Mouse (Mus musculus) c-Kit-positive CD71-positive TER-119-positive erythroid progenitor cells, embryonic 14.5 days (primary cell): ENCODE measurements around the gene Cysrt1.

Experiments
- DNase-seq: peaks from one replicate; pipeline ENCODE4 v3.0.0-alpha.2; 2013; ENCODE audit warnings: low spot score

Gene Cysrt1

GRCm38 (mm10) chr2:25242101-25242506 lies at the start of gene Cysrt1, which contains the start of gene Rnf208:
TSS of gene Cysrt1 (minus strand) at chr2:25242452.
TSS of gene Rnf208 (plus strand) at chr2:25242255.
- DNase-seq = no peak

- no peak for DNase-seq
Measured at GRCm38 (mm10) chr2:25291184-25292053, 49.2 kb upstream of the Cysrt1 start.

GRCm38 (mm10) chr2:25290816-25291130 lies 48.5 kb upstream of the Cysrt1 start:
- no peak for DNase-seq

- DNase-seq = no peak
Measured at GRCm38 (mm10) chr2:25290101-25290815, 48.0 kb upstream of the Cysrt1 start.

GRCm38 (mm10) chr2:25289651-25290050 lies 47.4 kb upstream of the Cysrt1 start, which contains the start of gene Lrrc26:
TSS of gene Lrrc26 (plus strand) at chr2:25289915.
- DNase-seq = no peak

GRCm38 (mm10) chr2:25288734-25289345 lies 46.6 kb upstream of the Cysrt1 start:
- no peak for DNase-seq

GRCm38 (mm10) chr2:25287927-25288649 lies 45.8 kb upstream of the Cysrt1 start, which contains the start of gene Tmem210:
TSS of gene Tmem210 (plus strand) at chr2:25288145.
- no peak for DNase-seq

- DNase-seq = no peak
Measured at GRCm38 (mm10) chr2:25286837-25287636, 44.8 kb upstream of the Cysrt1 start.

- no peak for DNase-seq
Measured at GRCm38 (mm10) chr2:25286314-25286713, 44.1 kb upstream of the Cysrt1 start.

GRCm38 (mm10) chr2:25285551-25285950 lies 43.3 kb upstream of the Cysrt1 start:
- no peak for DNase-seq

- DNase-seq = peak; percentile 86
Measured at GRCm38 (mm10) chr2:25278928-25279882, 37.0 kb upstream of the Cysrt1 start.

GRCm38 (mm10) chr2:25273010-25273409 lies 30.8 kb upstream of the Cysrt1 start:
- no peak for DNase-seq

GRCm38 (mm10) chr2:25272515-25272914 lies 30.3 kb upstream of the Cysrt1 start:
- no peak for DNase-seq

GRCm38 (mm10) chr2:25271827-25272511 lies 29.7 kb upstream of the Cysrt1 start, which contains the start of the genes Ssna1 and Anapc2:
TSS of gene Ssna1 (minus strand) at chr2:25272438.
TSS of gene Anapc2 (plus strand) at chr2:25272478.
- peak; percentile 97 for DNase-seq

- no peak for DNase-seq
Measured at GRCm38 (mm10) chr2:25267746-25268309, 25.6 kb upstream of the Cysrt1 start.

GRCm38 (mm10) chr2:25267241-25267640 lies 25.0 kb upstream of the Cysrt1 start:
- DNase-seq = no peak

GRCm38 (mm10) chr2:25266720-25267119 lies 24.5 kb upstream of the Cysrt1 start:
- no peak for DNase-seq

GRCm38 (mm10) chr2:25265897-25266656 lies 23.8 kb upstream of the Cysrt1 start:
- no peak for DNase-seq
